Mouse (Mus musculus) forebrain, embryonic 16.5 days (tissue): ENCODE measurements around the gene Hsd17b1. TPM values are rescaled to one million over a fixed set of nuclear protein-coding genes. Genes with fewer than 3 reads are reported as not detected.
"Not testable (repeated sequence)": the region's sequence is repeated elsewhere in the genome, so short reads cannot be mapped to it uniquely, and the experiment has no call there.

Source experiments
- ATAC-seq: fragments of 200-750 bp; cut with Nextera tagmentation; 2 replicates; pipeline ENCODE4 v1.8.0; 2017; ENCODE audit warnings: mild to moderate bottlenecking, moderate library complexity
- H3K27ac ChIP-seq: fragments of 300-500 bp; sonication (generic); 2 replicates; pipeline ENCODE4 v1.5.1; 2014; ENCODE audit warnings: low read length, control low read depth
- H3K27me3 ChIP-seq: fragments of 300-500 bp; sonication (generic); replicated peaks from 2 replicates; pipeline ENCODE4 v1.6.1; 2014; ENCODE audit warnings: low read length; ENCODE audit not compliant: control insufficient read depth, insufficient read depth
- H3K36me3 ChIP-seq: fragments of 300-500 bp; sonication (generic); 2 replicates; pipeline ENCODE4 v1.6.1; 2014; ENCODE audit not compliant: control insufficient read depth, insufficient read depth
- H3K4me1 ChIP-seq: fragments of 300-500 bp; sonication (generic); replicated peaks from 2 replicates; pipeline ENCODE4 v1.6.1; 2014; ENCODE audit warnings: low read length; ENCODE audit not compliant: control insufficient read depth, insufficient read depth
- H3K4me2 ChIP-seq: fragments of 300-500 bp; sonication (generic); 2 replicates; pipeline ENCODE4 v1.6.1; 2014; ENCODE audit warnings: mild to moderate bottlenecking, low read length, control low read depth
- H3K4me3 ChIP-seq: fragments of 300-500 bp; sonication (generic); replicated peaks from 2 replicates; pipeline ENCODE4 v1.5.1; 2014; ENCODE audit warnings: mild to moderate bottlenecking, low read length, control low read depth
- H3K9ac ChIP-seq: fragments of 300-500 bp; sonication (generic); replicated peaks from 2 replicates; pipeline ENCODE4 v1.6.1; 2014; ENCODE audit warnings: low read depth, low read length, control low read depth
- H3K9me3 ChIP-seq: fragments of 300-500 bp; sonication (generic); 2 replicates; pipeline ENCODE4 v1.6.1; 2016; ENCODE audit warnings: low read length; ENCODE audit not compliant: control insufficient read depth
- WGBS: fragments of 180-500 bp; shearing (Covaris S2); extraction: QIAGEN DNeasy Blood & Tissue Kit; methylation state at CpG from one replicate; pipeline ENCODE4 v1.1.7; 2014; 5-methylcytosine and 5-hydroxymethylcytosine counted together
- polyA plus RNA-seq: library from polyadenylated mRNA; unstranded; fragments of >200 nt; fragmentation: Nextera tagmentation; extraction: Ambion mirVana; gene quantifications from 2 replicates; pipeline ENCODE4 v1.2.1, GENCODE M21; 2015

Hsd17b1 gene
- polyA plus RNA-seq, 1 experiment from 2014 or later = 0.25 TPM

GRCm38 (mm10) chr11:101115564-101115963 is 37.4 kb downstream of the Hsd17b1 start:
- Histone ChIP-seq H3K9ac (no peak overlapping the region), H3K4me1 (peaks cover 35% of the 10 kb centered on the region), H3K36me3 (peaks cover 2% of the 10 kb centered on the region; the same call in 1 of the 2 replicates), H3K4me2 (no peak overlapping the region), H3K27me3 (no peaks in the 10 kb centered on the region), H3K9me3 (no peaks in the 10 kb centered on the region), H3K27ac (no peak overlapping the region), H3K4me3 (no peak overlapping the region)
- WGBS = 12% methylated on average over 2 of the region's 2 CpGs
- ATAC-seq = no peak

- no peak overlapping the region for H3K9ac ChIP-seq
- H3K27me3 ChIP-seq = no peaks in the 10 kb centered on the region
- 65% methylated on average over 4 of the region's 4 CpGs for WGBS
- peaks cover 6% of the 10 kb centered on the region; the same call in 1 of the 2 replicates for H3K36me3 ChIP-seq
- H3K4me2 ChIP-seq = peak overlapping the region; percentile 95
- H3K27ac ChIP-seq = no peak overlapping the region
- H3K4me1 ChIP-seq = peaks cover 42% of the 10 kb centered on the region
- ATAC-seq = no peak
- no peak overlapping the region; the same call in none of the 2 replicates for H3K4me3 ChIP-seq
- H3K9me3 ChIP-seq = no peaks in the 10 kb centered on the region
These were observed 39.9 kb downstream of the Hsd17b1 start for GRCm38 (mm10) chr11:101118105-101118504.

- peak; percentile 67 for ATAC-seq
These were observed 41.0 kb downstream of the Hsd17b1 start for GRCm38 (mm10) chr11:101119131-101119760.

GRCm38 (mm10) chr11:101119761-101120544 is 41.7 kb downstream of the Hsd17b1 start, which contains the start of the genes Retreg3 and Tubg1:
Gene Retreg3, minus strand, starts transcription at chr11:101119893.
Gene Tubg1, plus strand, starts transcription at chr11:101119938.
- H3K9ac ChIP-seq = peak within 1 kb of the TSS; percentile 97
- H3K4me2 ChIP-seq = peak within 1 kb of the TSS; percentile 99
- peak; percentile 98 for ATAC-seq
- under 1% methylated on average over 61 of the region's 61 CpGs for WGBS
- no peaks in the 10 kb centered on the region for H3K27me3 ChIP-seq
- H3K9me3 ChIP-seq = no peaks in the 10 kb centered on the region
- peaks cover 39% of the 10 kb centered on the region for H3K4me1 ChIP-seq
- peaks cover 6% of the 10 kb centered on the region; the same call in 1 of the 2 replicates for H3K36me3 ChIP-seq
- H3K4me3 ChIP-seq = peak within 1 kb of the TSS; percentile 91
- peak within 1 kb of the TSS; percentile 92 for H3K27ac ChIP-seq

More at GRCm38 (mm10) chr11:101119131-101119760, 41.0 kb downstream of the Hsd17b1 start:
- H3K27me3 ChIP-seq = no peaks in the 10 kb centered on the region
- H3K4me3 ChIP-seq = peak overlapping the region; percentile 91
- no peaks in the 10 kb centered on the region for H3K9me3 ChIP-seq
- peak overlapping the region; percentile 97 for H3K9ac ChIP-seq
- peak overlapping the region; percentile 95 for H3K4me2 ChIP-seq
- WGBS = under 1% methylated on average over 39 of the region's 39 CpGs
- H3K27ac ChIP-seq = peak overlapping the region; percentile 87
- peaks cover 6% of the 10 kb centered on the region; the same call in 1 of the 2 replicates for H3K36me3 ChIP-seq
- peaks cover 42% of the 10 kb centered on the region for H3K4me1 ChIP-seq

- Histone ChIP-seq H3K27me3 (no peaks in the 10 kb centered on the region), H3K27ac (peak overlapping the region; percentile 92), H3K4me2 (peak overlapping the region; percentile 99), H3K4me3 (peak overlapping the region; percentile 91), H3K9me3 (no peaks in the 10 kb centered on the region), H3K4me1 (peaks cover 36% of the 10 kb centered on the region), H3K36me3 (peaks cover 6% of the 10 kb centered on the region), H3K9ac (peak overlapping the region; percentile 85)
- ATAC-seq = no peak
- WGBS = 17% methylated on average over 19 of the region's 19 CpGs
These were observed 42.5 kb downstream of the Hsd17b1 start for GRCm38 (mm10) chr11:101120545-101121188.

GRCm38 (mm10) chr11:101124494-101124893 is 46.3 kb downstream of the Hsd17b1 start:
- not testable (repeated sequence) for H3K9me3 ChIP-seq, H3K4me1 ChIP-seq, ATAC-seq, H3K9ac ChIP-seq, H3K27ac ChIP-seq, H3K27me3 ChIP-seq, H3K4me2 ChIP-seq, H3K4me3 ChIP-seq
- whole genome bisulfite sequencing = 97% methylated on average over 8 of the region's 8 CpGs
- H3K36me3 ChIP-seq = peaks cover 18% of the 10 kb centered on the region

- WGBS = 89% methylated on average over 7 of the region's 9 CpGs
- H3K9ac ChIP-seq, H3K27ac ChIP-seq, H3K4me3 ChIP-seq, H3K27me3 ChIP-seq, H3K9me3 ChIP-seq, ATAC-seq, H3K4me1 ChIP-seq, H3K4me2 ChIP-seq: not testable (repeated sequence)
- H3K36me3 ChIP-seq = peaks cover 18% of the 10 kb centered on the region
These were observed 46.8 kb downstream of the Hsd17b1 start for GRCm38 (mm10) chr11:101125008-101125407.

- H3K4me3 ChIP-seq = no peak overlapping the region
- no peak overlapping the region for H3K27ac ChIP-seq
- H3K4me2 ChIP-seq = no peak overlapping the region
- 93% methylated on average over 1 of the region's 1 CpGs for WGBS
- no peak overlapping the region for H3K9ac ChIP-seq
- peaks cover 4% of the 10 kb centered on the region; the same call in 1 of the 2 replicates for H3K9me3 ChIP-seq
- peaks cover 18% of the 10 kb centered on the region for H3K36me3 ChIP-seq
- no peaks in the 10 kb centered on the region for H3K4me1 ChIP-seq
- ATAC-seq = no peak
- no peaks in the 10 kb centered on the region for H3K27me3 ChIP-seq
These were observed 48.9 kb downstream of the Hsd17b1 start for GRCm38 (mm10) chr11:101127075-101127474.
